Mouse (Mus musculus) adrenal gland, adult 8-10 months (tissue): ENCODE results near the gene Lemd1. TPM values are rescaled to one million over a fixed set of nuclear protein-coding genes. Genes with fewer than 3 reads are reported as not detected.

Experiments used
- DNase-seq: peaks from one replicate; pipeline ENCODE4 v3.0.0; 2022
- total RNA-seq, 4 experiments: library from RNA; stranded (reverse); gene quantifications; 2 replicates each; pipeline ENCODE4 v1.2.4; 2022

Gene Lemd1
- total RNA-seq, 4 experiments from 2014 or later: 0.31 to 0.46 (median 0.46) TPM; not detected in 1

- no peak for DNase-seq
Observed at GRCm38 (mm10) chr1:132202771-132203170, 11.5 kb downstream of the Lemd1 start.

- no peak for DNase-seq
Observed at GRCm38 (mm10) chr1:132205958-132206357, 14.7 kb downstream of the Lemd1 start.

DNA sequence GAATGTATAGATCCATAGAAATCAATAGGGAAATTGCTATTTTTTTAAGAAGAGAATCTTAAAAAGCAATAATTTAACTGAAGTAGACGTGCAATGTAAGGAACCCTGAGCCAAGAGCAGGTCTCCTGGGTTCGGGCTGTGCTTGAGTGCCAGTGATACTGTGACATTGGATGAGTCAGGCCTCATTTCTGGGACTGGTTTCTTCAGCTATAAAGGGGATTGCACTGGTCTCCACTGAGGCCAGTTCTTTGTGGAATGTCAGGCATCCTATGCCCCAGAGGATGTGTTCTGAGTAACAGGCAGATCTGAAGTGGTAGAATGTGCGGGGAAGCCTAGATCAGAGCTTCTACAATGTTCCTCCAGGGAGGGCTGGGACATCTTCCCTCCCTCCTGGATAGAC, 15.6 kb downstream of the Lemd1 start:
- DNase-seq: no peak

- no peak for DNase-seq
Observed at GRCm38 (mm10) chr1:132208154-132208553, 16.9 kb downstream of the Lemd1 start.

DNA sequence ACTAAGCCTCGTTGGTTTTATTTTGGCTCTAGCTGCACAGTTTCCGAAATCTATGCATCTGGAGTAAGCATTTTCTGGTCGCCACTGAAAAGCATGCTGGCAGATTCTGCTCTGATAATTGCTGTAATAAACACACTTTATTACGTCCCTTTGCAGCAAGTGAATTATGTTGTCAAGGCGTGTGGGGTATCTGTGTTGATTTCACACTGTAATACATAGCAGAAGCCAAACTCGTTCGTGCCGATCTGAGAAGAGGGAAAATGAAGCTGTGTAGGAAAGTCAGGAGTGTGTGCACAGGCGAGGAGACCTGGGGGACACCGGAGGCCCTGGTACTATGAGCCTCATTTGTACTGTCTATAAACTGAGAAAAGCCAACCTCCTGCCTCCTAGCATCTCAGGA, 18.2 kb downstream of the Lemd1 start:
- no peak for DNase-seq

DNA sequence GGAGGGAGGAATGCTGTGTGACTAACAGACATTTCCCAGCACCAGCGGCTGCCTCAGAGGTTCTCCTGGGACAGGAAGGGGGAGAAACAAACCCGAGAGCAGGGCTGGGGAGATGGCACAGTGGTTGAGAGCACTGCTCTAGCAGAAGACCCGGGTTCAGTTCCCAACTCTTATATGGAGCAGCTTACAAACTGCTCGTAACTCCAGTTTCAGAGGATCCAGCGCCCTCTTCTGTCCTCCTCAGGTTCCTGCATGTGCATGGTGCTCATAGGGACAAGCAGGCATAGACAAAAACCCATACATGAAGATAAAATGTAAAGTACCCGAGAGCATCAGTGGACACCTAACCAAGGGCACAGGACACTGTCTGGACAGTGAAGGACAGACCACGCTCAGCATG, 19.7 kb downstream of the Lemd1 start:
- no peak for DNase-seq

DNA sequence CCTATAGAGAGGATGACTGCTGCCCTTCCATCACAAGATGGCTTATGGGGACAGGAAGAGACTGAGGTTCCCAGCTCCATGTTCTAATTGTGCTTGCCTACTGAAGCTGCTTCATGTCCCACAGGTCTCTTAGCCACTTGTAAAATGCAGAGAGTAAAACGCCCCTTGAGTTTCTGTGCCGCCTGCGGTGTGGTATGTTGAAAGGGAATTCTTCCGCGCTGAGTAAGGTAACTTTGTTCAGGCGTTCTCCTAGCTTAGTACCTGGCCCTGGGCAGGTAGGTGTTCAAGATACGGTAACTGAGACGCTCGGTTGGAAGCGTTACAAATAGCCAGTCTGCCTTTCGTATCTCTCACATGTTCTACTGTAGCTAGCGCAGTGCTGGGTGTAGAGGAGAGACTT, 20.4 kb downstream of the Lemd1 start:
- no peak for DNase-seq

- peak; percentile 43 for DNase-seq
Observed at GRCm38 (mm10) chr1:132212218-132212617, 21.0 kb downstream of the Lemd1 start.

GRCm38 (mm10) chr1:132213076-132213475, 21.8 kb downstream of the Lemd1 start:
- no peak for DNase-seq

- no peak for DNase-seq
Observed at GRCm38 (mm10) chr1:132216276-132216675, 25.0 kb downstream of the Lemd1 start.

- DNase-seq: no peak
Observed at GRCm38 (mm10) chr1:132221627-132222026, 30.4 kb downstream of the Lemd1 start.

- no peak for DNase-seq
Observed at GRCm38 (mm10) chr1:132222166-132222565, 30.9 kb downstream of the Lemd1 start.

DNA sequence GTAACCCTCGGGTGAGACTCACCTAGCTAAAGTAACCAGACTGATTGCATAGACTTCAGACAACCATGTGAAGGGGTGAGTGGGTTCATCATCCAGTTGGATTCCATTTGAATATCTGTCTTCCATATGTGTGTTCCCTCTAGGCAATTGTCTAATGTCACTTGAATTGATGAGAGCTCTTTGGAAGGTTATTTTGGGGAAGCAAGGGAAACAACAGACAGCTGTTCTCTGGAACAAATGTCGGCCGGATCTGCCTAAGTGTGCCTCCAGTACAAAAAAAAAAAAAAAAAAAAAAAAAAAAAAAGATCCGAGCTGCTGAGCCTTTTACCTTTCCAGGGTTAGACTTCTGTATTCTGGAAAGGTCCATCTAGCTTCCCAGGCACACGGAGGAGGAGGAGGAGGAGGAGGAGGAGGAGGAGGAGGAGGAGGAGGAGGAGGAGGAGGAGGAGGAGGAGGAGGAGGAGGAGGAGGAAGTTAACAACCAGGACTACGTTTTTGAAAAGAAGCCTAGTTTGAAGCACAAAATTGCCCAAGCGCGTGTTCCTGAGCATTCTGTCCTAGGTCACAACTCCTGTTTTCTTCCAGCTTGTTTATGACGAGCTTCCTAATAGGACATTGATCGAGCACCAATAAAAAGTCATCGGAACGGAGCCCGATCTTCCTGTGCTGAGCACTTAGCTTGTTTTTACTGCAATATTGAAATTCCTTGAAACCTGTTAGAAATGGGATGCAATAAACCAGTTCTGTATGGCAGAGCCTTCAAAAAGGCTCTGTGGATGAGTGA, 35.3 kb downstream of the Lemd1 start:
- DNase-seq: no peak

GRCm38 (mm10) chr1:132229667-132230066, 38.4 kb downstream of the Lemd1 start, which contains the start of gene Gm10188:
Gene Gm10188, minus strand, starts transcription at chr1:132229767.
- DNase-seq: no peak

- no peak for DNase-seq
Observed at GRCm38 (mm10) chr1:132231470-132232274, 40.4 kb downstream of the Lemd1 start.

- DNase-seq: no peak
Observed at GRCm38 (mm10) chr1:132233566-132233965, 42.3 kb downstream of the Lemd1 start.

GRCm38 (mm10) chr1:132234757-132235273, 43.6 kb downstream of the Lemd1 start:
- no peak for DNase-seq

DNA sequence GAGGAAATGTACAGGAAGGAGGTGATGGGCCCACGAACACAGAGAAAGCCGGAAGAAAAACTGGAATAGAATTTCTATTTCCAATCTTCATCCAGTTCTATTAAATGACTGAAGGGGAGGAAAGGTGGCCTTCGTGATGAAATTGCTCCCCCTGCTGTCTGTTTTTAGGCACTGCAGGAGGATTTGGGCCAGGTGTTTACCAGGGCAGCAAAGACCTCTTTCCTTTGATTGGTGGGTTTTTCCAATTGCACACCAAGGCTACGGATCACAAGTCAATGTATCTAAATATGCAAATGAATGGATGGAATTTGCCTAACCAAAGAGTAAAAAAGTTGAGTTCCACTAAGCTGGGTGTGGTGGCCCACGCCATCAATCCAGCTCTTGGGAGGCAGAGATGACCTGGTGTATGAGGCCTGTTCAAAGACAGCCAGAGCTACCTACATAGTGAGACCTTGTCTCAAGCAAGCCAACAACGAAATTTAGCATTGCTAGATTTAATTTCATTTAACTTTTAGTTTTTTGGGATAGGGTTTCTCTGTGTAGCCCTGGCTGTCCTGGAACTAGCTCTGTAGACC, 46.4 kb downstream of the Lemd1 start:
- peak; percentile 38 for DNase-seq

GRCm38 (mm10) chr1:132245010-132245409, 53.8 kb downstream of the Lemd1 start:
- no peak for DNase-seq

DNA sequence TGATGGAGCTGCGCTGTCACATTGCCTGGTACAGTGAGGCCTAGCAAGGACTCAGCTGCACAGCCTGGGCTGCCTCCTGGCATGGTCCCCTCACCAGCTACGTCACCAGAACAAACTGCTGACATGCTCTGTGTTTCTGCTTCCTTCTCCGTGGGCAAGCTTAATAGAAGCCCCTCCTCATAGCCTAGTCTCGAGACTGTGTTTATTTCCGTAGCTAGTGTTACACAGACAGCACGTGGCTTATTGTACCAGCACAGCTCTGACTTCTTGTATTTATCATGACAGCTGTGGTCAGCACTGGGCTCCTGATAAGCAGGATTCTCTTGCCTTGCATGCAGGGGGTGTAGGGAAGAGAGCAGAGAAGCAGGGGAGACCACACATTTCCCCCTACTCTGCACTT, 54.9 kb downstream of the Lemd1 start:
- DNase-seq: no peak

DNA sequence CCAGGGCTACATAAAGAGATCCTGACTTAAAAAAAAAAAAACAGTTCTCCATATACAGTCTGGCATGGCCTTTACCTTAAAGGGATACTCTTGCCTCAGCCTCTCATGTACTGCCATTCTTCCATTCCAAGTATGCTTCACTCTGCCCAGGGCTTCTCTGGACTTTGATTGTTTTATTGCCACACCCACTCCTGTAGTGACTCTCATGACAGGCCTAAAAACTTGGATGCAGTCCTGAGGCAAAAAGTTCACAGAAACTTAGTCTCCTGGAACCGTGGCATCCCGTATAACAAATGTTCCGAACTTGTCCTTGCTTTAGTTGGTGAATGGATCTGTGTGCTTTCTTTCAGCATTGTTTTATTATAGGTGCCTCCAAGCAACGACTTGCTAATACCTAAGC, 55.4 kb downstream of the Lemd1 start:
- no peak for DNase-seq

GRCm38 (mm10) chr1:132254467-132254866, 63.2 kb downstream of the Lemd1 start:
- no peak for DNase-seq

DNA sequence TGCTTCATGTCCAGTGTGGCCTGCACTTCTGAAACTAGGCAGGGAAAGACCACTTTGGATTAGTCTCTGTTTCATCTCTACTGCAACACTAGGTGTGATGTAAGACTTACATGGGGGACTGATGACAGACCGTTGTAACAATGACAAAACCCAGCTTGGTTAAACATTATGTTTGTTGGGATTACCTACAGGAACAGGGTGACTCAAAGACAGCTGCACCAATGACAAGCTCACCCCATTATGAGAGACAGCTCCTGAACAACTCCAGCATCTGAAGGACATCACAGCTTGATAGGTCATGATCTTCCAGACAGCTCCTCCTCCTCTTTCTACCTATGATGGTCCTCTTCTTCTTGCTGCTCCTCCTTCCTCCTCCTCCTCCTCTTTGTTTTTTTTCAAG, 69.1 kb downstream of the Lemd1 start:
- DNase-seq: no peak
